Mouse (Mus musculus) CD4-positive naive resting alpha-beta T cell, adult 57 days (primary cell): ENCODE results near the gene Ptprt. TPM values are rescaled to one million over a fixed set of nuclear protein-coding genes. Genes with fewer than 3 reads are reported as not detected.

Experiments
- total RNA-seq: library from RNA; stranded (reverse); gene quantifications from one replicate; pipeline ENCODE4 v1.2.4, GENCODE M21; 2023

Gene Ptprt
- not detected for total RNA-seq

GRCm38 (mm10) chr2:162660941-162661386 lies at the start of gene Ptprt:
Ptprt (minus strand) TSS chr2:162661147.

